Mouse (Mus musculus): ENCODE data around the gene Fnbp4. TPM values are rescaled to one million over a fixed set of nuclear protein-coding genes. Genes with fewer than 3 reads are reported as not detected.

The Fnbp4 gene
- 17.3 TPM for polyA plus RNA-seq (2015; fragmentation: Illumina TruSeq; extraction: RNeasy Lipid Tissue Mini Kit (QIAGEN cat#74804); ENCODE audit: insufficient read depth, low read depth, low replicate concordance)

DNA sequence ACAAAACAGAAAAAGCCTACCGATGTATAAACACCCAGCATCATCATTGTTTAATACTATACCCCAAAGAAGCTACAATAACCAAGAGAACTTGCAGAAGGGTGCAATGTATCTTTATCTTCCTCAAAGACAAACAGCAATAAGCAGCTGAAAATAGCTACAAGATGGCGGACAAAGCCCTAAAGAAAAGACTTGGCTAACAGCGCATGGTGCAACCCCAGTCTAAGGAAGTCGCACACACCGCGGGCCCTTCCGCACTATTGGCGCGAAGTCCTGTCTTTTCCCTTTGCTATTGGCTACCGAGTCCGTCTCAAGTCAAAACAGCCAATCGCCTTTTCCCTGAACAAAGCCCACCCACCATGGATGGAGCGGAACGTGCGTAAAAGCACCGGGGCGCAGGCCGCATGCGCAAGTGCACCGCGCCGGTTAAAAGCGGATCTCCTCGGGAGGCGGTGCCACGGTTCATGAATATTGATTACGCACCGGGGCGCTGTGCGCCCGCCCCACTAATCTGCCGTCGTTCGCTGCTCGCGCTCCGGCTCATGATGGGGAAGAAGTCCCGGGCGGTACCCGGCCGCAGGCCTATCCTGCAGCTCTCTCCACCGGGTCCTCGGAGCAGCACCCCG, at the start of gene Fnbp4:
Gene Fnbp4, plus strand, starts transcription at position 318 of the 626 bp plus-strand sequence.

DNA sequence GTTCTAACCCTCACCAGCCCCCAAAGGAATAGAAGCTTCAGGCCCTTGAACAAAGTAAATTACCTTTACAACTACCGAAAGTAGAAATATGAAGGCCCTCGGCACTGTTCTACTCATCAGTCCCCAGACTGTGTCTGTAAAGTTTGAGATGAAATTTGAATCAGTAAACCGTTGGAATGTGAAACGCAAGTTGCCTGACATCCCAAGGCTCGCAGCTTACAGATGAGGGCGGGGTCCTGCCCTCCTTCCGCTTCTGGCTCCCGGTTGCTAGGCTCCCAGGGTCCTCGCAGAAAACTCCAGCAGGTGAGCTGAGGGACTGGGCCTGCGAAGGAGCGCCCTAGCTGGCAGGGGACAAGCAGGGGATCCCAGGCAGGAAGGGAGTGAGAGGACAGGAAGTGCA, 37.3 kb downstream of the Fnbp4 start, which contains the start of gene Agbl2:
Gene Agbl2, plus strand, starts transcription at position 270 of the 400 bp plus-strand sequence.

Other genes with a start within 250 kb of the Fnbp4 start
- 7.7 TPM for gene Ptprj, start 164.7 kb upstream of the Fnbp4 start, polyA plus RNA-seq (2015; fragmentation: Illumina TruSeq; extraction: RNeasy Lipid Tissue Mini Kit (QIAGEN cat#74804); ENCODE audit: insufficient read depth, low read depth, low replicate concordance)
- 7.0 TPM for gene Nup160, start 68.2 kb upstream of the Fnbp4 start, polyA plus RNA-seq (2015; fragmentation: Illumina TruSeq; extraction: RNeasy Lipid Tissue Mini Kit (QIAGEN cat#74804); ENCODE audit: insufficient read depth, low read depth, low replicate concordance)
- gene Agbl2, start 37.4 kb downstream of the Fnbp4 start, polyA plus RNA-seq (2015; fragmentation: Illumina TruSeq; extraction: RNeasy Lipid Tissue Mini Kit (QIAGEN cat#74804); ENCODE audit: insufficient read depth, low read depth, low replicate concordance) = 0.30 TPM
- gene Mtch2, start 101.8 kb downstream of the Fnbp4 start, polyA plus RNA-seq (2015; fragmentation: Illumina TruSeq; extraction: RNeasy Lipid Tissue Mini Kit (QIAGEN cat#74804); ENCODE audit: insufficient read depth, low read depth, low replicate concordance) = 23.2 TPM
- gene C1qtnf4, start 140.5 kb downstream of the Fnbp4 start, polyA plus RNA-seq (2015; fragmentation: Illumina TruSeq; extraction: RNeasy Lipid Tissue Mini Kit (QIAGEN cat#74804); ENCODE audit: insufficient read depth, low read depth, low replicate concordance) = 0.66 TPM
- 2.6 TPM for gene Kbtbd4, start 159.4 kb downstream of the Fnbp4 start, polyA plus RNA-seq (2015; fragmentation: Illumina TruSeq; extraction: RNeasy Lipid Tissue Mini Kit (QIAGEN cat#74804); ENCODE audit: insufficient read depth, low read depth, low replicate concordance)
- 43.7 TPM for gene Ndufs3, start 159.5 kb downstream of the Fnbp4 start, polyA plus RNA-seq (2015; fragmentation: Illumina TruSeq; extraction: RNeasy Lipid Tissue Mini Kit (QIAGEN cat#74804); ENCODE audit: insufficient read depth, low read depth, low replicate concordance)
- 10.2 TPM for gene Celf1, start 195.0 kb downstream of the Fnbp4 start, polyA plus RNA-seq (2015; fragmentation: Illumina TruSeq; extraction: RNeasy Lipid Tissue Mini Kit (QIAGEN cat#74804); ENCODE audit: insufficient read depth, low read depth, low replicate concordance)

Data from pancreas, adult 10 weeks (tissue).